Mouse (Mus musculus): ENCODE results near the gene Mamdc2.

Gene Mamdc2

GRCm38 (mm10) chr19:23353881-23354401 is 94.3 kb downstream of the Mamdc2 start:
- no peak for DNase-seq

GRCm38 (mm10) chr19:23353161-23353560 is 95.1 kb downstream of the Mamdc2 start:
- no peak for DNase-seq

GRCm38 (mm10) chr19:23351808-23352491 is 96.3 kb downstream of the Mamdc2 start:
- DNase-seq, result no peak

DNA sequence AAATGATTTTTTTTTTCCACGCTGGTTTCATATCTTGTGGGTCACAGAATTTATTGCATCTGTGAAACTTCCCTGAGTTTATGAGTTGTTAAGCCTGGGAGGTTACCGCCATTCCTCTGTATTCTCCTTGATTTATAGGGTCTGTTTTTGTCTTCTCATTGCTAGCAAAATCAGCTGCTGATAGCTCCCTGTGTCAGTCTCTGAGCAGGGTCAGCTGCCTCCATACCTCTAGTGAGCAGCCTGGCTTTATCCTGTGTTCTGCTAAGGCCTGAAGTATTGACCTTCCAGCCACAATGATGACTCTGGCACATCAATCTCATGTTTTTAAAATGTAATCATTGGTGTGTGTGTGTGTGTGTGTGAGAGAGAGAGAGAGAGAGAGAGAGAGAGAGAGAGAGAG is 98.3 kb downstream of the Mamdc2 start:
- no peak for DNase-seq

DNA sequence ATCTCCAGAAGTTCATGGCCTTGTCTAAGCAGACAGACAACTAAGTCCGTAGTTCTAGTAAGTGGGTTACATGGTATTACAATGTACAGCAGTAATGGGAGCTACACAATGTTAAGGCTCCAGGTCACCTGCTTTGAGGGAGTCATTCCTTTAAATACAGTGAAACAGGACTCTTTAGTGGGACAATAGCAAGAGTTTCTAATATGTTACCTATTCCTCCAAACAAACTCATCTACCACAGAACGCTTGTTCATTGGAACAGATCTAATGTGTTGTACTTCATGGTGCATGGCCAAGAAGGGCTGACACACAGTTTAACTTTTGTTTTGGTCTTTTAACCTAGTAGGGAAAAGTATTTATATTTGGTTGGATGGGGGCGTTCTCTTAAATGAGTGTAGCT is 105.5 kb downstream of the Mamdc2 start:
- DNase-seq, result no peak

DNA sequence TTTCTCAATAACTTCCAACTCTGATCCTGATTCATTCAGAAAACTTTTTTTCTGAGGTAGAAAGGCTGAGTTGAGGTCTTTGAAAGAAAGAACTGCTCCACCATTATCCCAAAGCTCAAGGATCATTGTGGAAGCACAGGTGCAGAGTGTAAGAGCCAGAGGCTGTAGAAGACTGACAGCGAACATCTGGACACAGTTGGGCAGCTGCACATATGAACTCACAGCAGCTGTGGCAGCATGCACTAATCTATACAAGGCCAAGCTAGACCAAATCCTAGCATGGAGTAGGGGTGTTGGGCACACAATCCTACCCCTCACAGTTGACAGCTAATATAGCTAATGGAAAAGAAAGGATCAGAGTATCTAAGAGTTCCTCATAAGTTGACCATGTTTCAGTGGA is 115.4 kb downstream of the Mamdc2 start:
- no peak for DNase-seq

DNA sequence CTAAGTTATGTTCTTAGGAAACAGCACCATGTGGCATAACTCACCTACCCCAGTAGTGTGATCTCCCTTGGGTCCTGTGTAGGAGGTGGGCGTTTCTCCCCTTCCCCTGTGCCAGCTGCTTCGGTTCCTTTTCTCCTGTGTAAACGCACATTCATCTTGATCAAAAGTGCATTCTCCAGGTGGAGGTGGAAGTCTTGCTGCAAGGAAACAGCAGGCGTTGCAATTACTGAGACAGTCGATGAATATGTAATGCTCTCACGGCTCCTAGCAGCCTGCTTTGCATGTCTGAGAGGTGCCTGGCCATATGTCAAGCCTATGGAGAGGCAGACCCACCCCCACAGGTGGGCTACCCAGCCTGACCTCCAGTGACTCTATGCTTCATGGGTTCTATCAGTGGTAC is 117.4 kb downstream of the Mamdc2 start:
- no peak for DNase-seq

GRCm38 (mm10) chr19:23329346-23329745 is 118.9 kb downstream of the Mamdc2 start:
- DNase-seq, result no peak

DNA sequence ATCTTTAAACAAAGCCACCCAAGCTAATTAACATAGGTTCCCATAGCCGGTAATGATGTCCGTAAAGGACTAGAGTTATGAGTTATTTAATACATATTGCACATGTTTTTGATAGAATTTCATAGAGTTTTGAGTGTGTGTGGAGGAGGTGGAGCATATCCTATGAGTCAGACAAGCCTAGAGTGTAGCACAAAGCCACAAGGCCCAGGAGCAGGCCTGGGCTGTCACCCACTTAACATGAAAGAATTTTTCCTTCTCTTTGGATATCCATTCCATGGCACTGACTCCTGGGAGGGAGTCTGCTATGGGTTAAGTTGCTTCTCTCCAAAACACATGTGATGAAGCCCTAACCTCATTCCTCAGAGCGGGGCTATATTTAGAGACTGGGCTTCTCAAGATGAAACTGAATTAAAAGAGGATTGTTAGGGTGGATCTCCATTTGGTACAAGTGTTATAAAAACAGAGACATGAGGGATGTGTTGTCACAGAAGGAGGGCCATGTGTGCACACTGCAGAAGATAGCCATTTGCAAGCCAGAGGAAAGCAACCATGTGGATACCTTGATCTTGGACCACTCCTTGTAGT is 121.1 kb downstream of the Mamdc2 start:
- no peak for DNase-seq

DNA sequence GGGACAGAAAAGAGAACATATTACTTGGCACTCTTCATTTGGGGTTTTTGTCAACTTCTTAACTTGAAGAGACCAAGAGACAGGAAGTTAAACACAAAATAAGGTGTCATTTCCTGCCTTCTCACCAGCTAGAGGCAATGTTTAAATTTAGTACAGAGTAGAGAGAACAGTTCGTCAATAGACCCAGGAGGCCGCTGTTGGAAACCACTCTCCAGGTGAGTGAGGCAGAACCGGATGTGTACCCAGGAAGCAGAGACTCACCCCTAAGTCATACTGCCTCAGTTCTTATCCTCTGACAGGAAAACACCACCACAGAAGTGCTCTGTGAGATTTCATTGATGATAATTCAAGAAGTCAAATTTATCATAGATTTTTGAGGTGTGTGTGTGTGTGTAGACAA is 125.1 kb downstream of the Mamdc2 start:
- no peak for DNase-seq

- no peak for DNase-seq
Observed at GRCm38 (mm10) chr19:23317989-23318358, 130.3 kb downstream of the Mamdc2 start.

DNA sequence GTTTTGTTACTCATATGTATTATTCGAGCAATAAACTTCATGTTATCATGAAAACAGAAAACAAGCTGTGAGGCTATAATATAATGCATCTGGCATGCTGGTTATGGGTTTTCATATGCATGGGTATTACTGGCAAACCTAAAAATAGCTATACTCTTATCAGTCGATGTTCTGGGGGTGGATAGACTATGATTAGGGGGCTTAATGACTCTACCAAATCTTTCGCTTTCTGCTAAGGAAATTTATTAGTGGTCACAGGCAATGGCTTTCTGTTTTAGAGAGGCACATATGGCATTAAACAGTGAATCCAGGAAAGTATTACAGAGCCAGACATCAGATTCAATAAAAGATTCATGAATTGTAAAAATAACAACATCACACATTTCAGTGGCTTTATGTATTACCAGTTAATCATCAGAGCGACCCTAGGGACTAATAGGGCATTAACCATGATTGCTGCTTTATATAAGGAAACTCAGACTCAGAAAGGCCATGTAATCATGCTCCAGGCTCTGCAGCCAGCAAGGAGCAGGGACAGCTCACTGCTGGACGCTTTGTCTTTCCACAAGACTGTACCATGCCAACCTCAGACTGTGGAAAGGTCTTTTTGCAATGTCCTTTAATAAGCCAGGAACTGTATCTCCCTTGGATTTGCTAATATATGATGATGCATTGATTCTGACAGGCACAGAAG is 130.8 kb downstream of the Mamdc2 start:
- peak; percentile 8 for DNase-seq

DNA sequence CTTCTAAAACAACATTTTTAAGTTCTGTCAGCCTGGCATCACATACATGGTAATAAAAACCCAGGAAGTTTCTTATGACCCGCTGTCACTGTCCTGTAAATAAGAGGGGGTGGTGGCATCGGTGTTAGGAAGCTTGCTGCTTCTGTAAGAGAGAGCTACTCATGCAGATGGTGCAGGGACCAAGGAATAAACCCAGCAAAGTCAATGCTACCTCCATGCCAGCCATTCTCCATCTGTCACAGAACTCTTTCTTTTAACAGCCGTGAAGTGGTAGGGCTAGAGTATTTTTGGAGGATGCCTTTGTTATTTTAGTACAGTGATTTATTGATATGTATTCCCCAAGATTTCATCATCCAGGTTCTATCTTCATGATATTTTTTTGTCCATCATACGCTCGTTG is 131.4 kb downstream of the Mamdc2 start:
- DNase-seq, result no peak

DNA sequence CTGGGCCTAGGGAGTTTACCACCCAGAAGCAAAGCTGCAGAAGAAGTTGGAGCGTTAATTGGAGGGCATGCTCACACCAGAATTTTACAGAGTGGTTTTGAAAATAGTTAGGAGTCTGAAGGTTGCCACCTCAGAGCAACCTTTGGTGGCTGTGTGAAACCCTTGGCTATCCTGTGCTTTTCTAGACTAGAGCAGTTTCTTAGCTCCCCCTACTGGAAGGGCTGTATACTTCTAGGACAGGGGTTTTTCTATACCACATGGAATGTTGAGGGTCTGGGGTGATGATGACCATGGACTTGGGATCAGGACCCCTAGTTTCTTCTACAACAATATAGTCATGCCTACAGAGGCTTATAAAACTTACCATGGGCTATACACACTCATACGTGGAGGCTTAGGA is 138.3 kb downstream of the Mamdc2 start:
- no peak for DNase-seq

DNA sequence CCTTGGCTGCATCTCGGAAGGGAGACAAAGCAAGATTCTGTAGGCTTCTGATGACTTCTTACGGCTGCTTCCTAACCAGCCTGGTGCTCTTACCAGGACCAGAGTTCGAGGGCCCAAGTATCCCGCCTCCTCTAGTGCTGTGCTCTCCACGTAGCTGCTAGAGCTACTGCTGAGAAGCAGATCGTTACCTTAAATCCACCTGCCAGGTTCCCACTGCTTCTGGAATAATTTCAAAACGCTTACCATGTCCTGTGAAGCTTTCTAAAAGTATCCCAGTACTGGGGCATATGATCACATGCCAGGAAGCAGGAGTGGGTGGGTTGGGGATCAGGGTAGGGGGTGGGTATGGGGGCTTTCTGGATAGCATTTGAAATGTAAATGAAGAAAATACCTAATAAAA is 141.6 kb downstream of the Mamdc2 start:
- peak; percentile 54 for DNase-seq

DNA sequence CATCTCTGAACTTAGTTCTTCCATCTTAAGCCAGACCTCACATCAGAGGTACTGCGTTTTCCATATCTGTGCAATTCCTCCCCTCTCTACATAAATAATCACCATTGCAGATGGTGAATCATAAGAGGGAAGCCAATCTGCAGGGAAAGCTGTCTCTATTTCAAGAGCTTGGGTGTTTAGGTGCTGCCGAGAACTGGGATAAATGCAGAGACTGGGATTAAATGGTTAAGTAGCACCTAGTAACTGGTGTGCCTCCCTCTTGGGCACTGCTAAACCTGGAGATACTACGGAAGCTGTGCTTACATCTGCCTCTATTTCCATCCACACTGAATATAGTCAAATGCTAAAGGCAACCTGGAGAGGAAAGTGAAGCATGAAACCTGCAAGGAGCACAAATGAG is 148.3 kb downstream of the Mamdc2 start:
- DNase-seq, result no peak

DNA sequence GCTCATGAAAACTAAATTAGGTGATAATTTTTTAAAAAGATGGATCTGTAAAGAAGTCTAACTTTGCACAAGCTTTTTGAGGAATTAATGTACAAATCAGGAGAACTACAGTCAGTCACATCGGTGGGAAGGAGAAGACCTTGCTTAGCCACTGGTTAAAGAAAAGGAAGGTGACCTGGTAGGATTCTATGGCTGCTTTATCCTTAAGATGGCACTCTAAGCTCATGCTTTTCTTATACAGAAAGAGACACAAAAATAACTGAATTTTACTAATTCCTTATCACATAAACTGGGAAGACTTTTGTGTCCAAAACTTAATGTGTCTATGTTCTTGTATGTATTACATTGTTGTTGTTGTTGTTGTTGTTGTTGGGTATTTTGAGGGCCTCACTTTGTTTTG is 149.3 kb downstream of the Mamdc2 start:
- no peak for DNase-seq

- DNase-seq, result no peak
Observed at GRCm38 (mm10) chr19:23297191-23297590, 151.1 kb downstream of the Mamdc2 start.

DNA sequence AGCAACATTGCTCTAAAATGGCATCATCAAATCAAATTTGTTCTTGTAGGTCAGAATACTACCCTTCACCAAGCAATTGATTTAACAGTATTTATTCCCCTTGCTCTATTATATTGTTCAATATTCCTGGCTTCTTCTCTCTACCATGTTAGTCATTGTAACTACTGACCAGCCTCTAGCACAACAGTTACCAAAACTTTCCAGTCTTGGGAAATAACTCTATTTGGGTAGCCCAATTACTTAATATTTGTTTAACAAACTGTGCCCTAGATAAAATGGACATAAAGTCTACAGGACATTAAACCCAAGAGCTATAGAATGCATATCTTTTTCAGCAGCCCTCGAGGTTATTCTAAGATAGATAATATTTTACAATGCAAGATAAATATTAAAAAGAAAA is 159.0 kb downstream of the Mamdc2 start:
- DNase-seq, result no peak

DNA sequence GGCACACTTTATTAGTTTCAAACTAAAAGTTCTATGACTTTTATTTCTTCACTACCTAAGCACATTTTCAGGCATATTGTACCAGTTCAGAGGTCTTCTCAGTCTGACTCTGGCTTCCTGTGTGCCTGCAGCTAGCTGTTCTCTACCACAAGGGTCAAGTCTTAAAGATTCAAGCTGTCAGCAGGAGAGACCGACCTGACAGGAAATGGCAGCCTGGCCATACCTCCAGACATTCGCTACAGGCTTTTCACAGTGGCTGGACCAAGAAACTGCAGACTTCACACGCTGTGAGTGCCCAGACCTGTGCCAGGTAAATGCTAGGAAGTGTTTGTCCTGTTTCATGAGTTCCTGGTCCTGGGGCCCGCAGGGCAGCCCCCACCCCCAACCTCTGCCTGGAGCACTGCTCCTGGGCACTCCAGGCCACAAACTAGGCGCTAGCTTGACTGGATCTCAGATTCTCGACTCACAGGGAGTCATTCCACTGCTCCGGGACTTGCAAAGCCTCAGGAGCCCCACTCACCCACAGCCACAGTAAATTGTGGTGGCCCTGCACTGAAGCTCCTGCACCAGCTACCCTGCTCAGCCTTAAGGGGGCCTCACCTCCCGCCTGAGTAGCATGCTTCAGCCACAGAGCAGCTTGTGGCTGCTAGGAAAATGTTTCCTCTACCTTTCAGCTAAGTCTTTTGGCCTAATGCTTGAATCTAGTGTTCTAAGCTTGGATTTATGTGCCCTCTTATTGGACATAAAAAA is 166.2 kb downstream of the Mamdc2 start:
- DNase-seq, result no peak

- no peak for DNase-seq
Observed at GRCm38 (mm10) chr19:23274054-23274724, 174.1 kb downstream of the Mamdc2 start.

DNA sequence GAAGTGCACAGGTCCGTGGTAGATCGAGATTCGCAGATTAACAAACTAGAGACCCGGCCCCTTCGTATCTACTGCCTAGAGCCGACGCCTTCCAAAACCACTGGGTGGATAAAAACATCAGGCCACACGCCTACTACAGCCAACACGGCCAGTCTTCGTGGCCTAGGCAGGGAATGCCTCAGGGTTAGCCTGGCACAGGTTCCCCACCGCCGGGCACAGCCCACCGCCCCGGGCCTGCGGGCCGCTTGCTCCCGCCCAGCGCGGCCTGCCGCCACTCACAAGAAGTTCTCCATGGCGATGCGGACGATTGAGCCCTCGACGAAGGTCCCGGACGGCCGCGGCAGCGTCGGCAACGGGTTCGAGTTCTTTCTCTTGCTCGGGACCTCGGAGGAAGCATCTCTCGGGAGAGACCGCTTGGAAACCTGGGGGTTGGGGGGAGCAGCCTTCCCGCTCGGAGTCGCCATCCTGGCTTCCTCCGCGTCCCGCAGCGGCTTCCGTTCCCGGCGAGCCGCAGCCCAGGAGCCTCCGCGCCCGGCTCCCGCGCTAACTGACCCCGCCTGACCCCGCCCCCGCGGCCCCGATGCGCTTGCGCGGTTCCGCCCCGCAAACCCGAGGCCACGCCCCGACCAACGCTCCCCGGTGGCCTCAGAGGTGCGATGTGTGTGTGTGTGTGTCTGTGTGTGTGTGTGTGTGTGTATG is 174.7 kb downstream of the Mamdc2 start, which contains the start of gene Smc5:
Smc5 (minus strand) TSS at position 543 of the 699 bp plus-strand sequence.
- peak; percentile 89 for DNase-seq

All from cerebellum, adult 11 months (tissue).